Mouse (Mus musculus) forebrain, embryonic 14.5 days (tissue): ENCODE results near the gene Nhsl2. TPM values are rescaled to one million over a fixed set of nuclear protein-coding genes. Genes with fewer than 3 reads are reported as not detected.

Source experiments
- ATAC-seq: fragments of 200-750 bp; cut with Nextera tagmentation; 2 replicates; pipeline ENCODE4 v1.8.0; 2017; ENCODE audit warnings: mild to moderate bottlenecking, moderate library complexity
- DNase-seq: peaks from one replicate; pipeline ENCODE4 v3.0.0-alpha.2; 2015; ENCODE audit warnings: low spot score
- H3K27ac ChIP-seq: fragments of 300-500 bp; sonication (generic); 2 replicates; pipeline ENCODE4 v1.5.1; 2014; ENCODE audit warnings: low read depth, mild to moderate bottlenecking, control low read depth, low read length, moderate library complexity
- H3K27me3 ChIP-seq: fragments of 300-500 bp; sonication (generic); replicated peaks from 2 replicates; pipeline ENCODE4 v1.6.1; 2014; ENCODE audit warnings: low read length, control low read depth, mixed read lengths; ENCODE audit not compliant: control insufficient read depth, insufficient read depth
- H3K36me3 ChIP-seq: fragments of 300-500 bp; sonication (generic); 2 replicates; pipeline ENCODE4 v1.6.1; 2014; ENCODE audit warnings: low read length, control low read depth; ENCODE audit not compliant: control insufficient read depth, insufficient read depth
- H3K4me1 ChIP-seq: fragments of 300-500 bp; sonication (generic); 2 replicates; pipeline ENCODE4 v1.6.1; 2014; ENCODE audit warnings: antibody characterized with exemption, low read length, control low read depth; ENCODE audit not compliant: control insufficient read depth, insufficient read depth
- H3K4me2 ChIP-seq: fragments of 300-500 bp; sonication (generic); 2 replicates; pipeline ENCODE4 v1.6.1; 2014; ENCODE audit warnings: mild to moderate bottlenecking, control low read depth, low read length
- H3K4me3 ChIP-seq: fragments of 300-500 bp; sonication (generic); 2 replicates; pipeline ENCODE4 v1.5.1; 2014; ENCODE audit warnings: low read depth, low read length, control low read depth
- H3K9ac ChIP-seq: fragments of 300-500 bp; sonication (generic); 2 replicates; pipeline ENCODE4 v1.6.1; 2014; ENCODE audit warnings: mild to moderate bottlenecking, low read length, control low read depth, moderate library complexity
- H3K9me3 ChIP-seq: fragments of 300-500 bp; sonication (generic); replicated peaks from 2 replicates; pipeline ENCODE4 v1.6.1; 2016; ENCODE audit warnings: low read length, control low read depth, mixed read lengths; ENCODE audit not compliant: control insufficient read depth
- WGBS: fragments of 180-500 bp; shearing (Covaris S2); extraction: QIAGEN DNeasy Blood & Tissue Kit; methylation state at CpG from one replicate; pipeline ENCODE4 v1.1.7; 2014; 5-methylcytosine and 5-hydroxymethylcytosine counted together
- polyA plus RNA-seq: library from polyadenylated mRNA; unstranded; fragments of >200 nt; fragmentation: Nextera tagmentation; extraction: Ambion mirVana; gene quantifications from 2 replicates; pipeline ENCODE4 v1.2.1, GENCODE M21; 2014

Gene Nhsl2
- polyA plus RNA-seq, 1 experiment from 2014 or later = 3.5 TPM

- 39% methylated on average over 2 of the region's 2 CpGs for WGBS
- H3K4me3 ChIP-seq = no peak overlapping the region
- no peaks in the 10 kb centered on the region for H3K36me3 ChIP-seq
- no peaks in the 10 kb centered on the region for H3K9me3 ChIP-seq
- H3K27me3 ChIP-seq = 0 out of 2 replicates have a peak, but pooled peaks cover 3% of the 10 kb centered on the region
- no peak overlapping the region for H3K4me2 ChIP-seq
- ATAC-seq (no peak), DNase-seq (no peak)
- no peak overlapping the region for H3K9ac ChIP-seq
- H3K4me1 ChIP-seq = no peaks in the 10 kb centered on the region
- H3K27ac ChIP-seq = no peak overlapping the region
Measured at GRCm38 (mm10) chrX:101981450-101981849, 132.3 kb downstream of the Nhsl2 start.

GRCm38 (mm10) chrX:101983638-101984037, 134.5 kb downstream of the Nhsl2 start:
- WGBS = 64% methylated on average over 6 of the region's 6 CpGs
- H3K4me2 ChIP-seq = no peak overlapping the region
- H3K9me3 ChIP-seq = no peaks in the 10 kb centered on the region
- no peak overlapping the region for H3K9ac ChIP-seq
- H3K4me3 ChIP-seq = no peak overlapping the region
- no peak for ATAC-seq
- no peaks in the 10 kb centered on the region for H3K36me3 ChIP-seq
- 0 out of 2 replicates have a peak, but pooled peaks cover 3% of the 10 kb centered on the region for H3K4me1 ChIP-seq
- no peak for DNase-seq
- 0 out of 2 replicates have a peak, but pooled peaks cover 3% of the 10 kb centered on the region for H3K27me3 ChIP-seq
- no peak overlapping the region for H3K27ac ChIP-seq

- WGBS = 41% methylated on average over 9 of the region's 9 CpGs
- no peaks in the 10 kb centered on the region for H3K9me3 ChIP-seq
- ATAC-seq (peak; percentile 50; the same call in 1 of the 2 replicates), DNase-seq (peak; percentile 54)
- no peaks in the 10 kb centered on the region for H3K36me3 ChIP-seq
- H3K4me2 ChIP-seq = no peak overlapping the region
- H3K4me1 ChIP-seq = 0 out of 2 replicates have a peak, but pooled peaks cover 3% of the 10 kb centered on the region
- H3K27me3 ChIP-seq = no peaks in the 10 kb centered on the region
- H3K9ac ChIP-seq = no peak overlapping the region
- H3K27ac ChIP-seq = no peak overlapping the region
- H3K4me3 ChIP-seq = no peak overlapping the region
Measured at GRCm38 (mm10) chrX:101986657-101987367, 137.6 kb downstream of the Nhsl2 start.

- H3K9me3 ChIP-seq = no peaks in the 10 kb centered on the region
- peak; percentile 93 for ATAC-seq
- 38% methylated on average over 12 of the region's 12 CpGs for WGBS
Measured at GRCm38 (mm10) chrX:101993841-101994571, 144.8 kb downstream of the Nhsl2 start.

DNA sequence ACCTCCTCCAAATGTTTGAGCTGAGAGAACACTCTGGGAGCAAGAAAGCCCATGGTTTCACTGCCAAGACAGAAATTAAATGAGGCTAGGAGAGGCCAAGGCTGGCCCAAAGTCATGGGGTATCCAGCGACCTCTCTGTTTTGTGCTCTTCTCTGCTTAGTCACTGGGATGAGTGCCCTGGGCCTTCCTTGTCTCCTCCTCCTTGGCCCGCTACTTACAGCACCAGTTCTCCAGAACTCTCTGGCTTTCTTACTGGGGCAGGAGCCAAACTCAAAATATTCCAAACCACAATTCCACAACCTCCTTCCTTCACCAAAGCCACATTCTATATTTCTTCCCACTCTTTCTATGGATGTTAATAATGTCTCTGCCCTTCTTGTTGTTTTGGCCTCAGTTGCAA, 147.5 kb downstream of the Nhsl2 start:
- H3K36me3 ChIP-seq = no peaks in the 10 kb centered on the region
- 81% methylated on average over 2 of the region's 2 CpGs for WGBS
- no peaks in the 10 kb centered on the region for H3K27me3 ChIP-seq
- H3K4me1 ChIP-seq = no peaks in the 10 kb centered on the region
- no peak overlapping the region for H3K4me3 ChIP-seq
- DNase-seq (no peak), ATAC-seq (no peak)
- no peak overlapping the region for H3K9ac ChIP-seq
- H3K9me3 ChIP-seq = no peaks in the 10 kb centered on the region
- no peak overlapping the region for H3K27ac ChIP-seq
- H3K4me2 ChIP-seq = no peak overlapping the region

More at GRCm38 (mm10) chrX:101993841-101994571, 144.8 kb downstream of the Nhsl2 start:
- Histone ChIP-seq H3K9ac (no peak overlapping the region), H3K36me3 (no peaks in the 10 kb centered on the region), H3K27ac (peak overlapping the region; percentile 52; the same call in 1 of the 2 replicates), H3K4me2 (peak overlapping the region; percentile 9; the same call in 1 of the 2 replicates), H3K4me3 (no peak overlapping the region), H3K4me1 (no peaks in the 10 kb centered on the region), H3K27me3 (no peaks in the 10 kb centered on the region)
- peak; percentile 89 for DNase-seq

DNA sequence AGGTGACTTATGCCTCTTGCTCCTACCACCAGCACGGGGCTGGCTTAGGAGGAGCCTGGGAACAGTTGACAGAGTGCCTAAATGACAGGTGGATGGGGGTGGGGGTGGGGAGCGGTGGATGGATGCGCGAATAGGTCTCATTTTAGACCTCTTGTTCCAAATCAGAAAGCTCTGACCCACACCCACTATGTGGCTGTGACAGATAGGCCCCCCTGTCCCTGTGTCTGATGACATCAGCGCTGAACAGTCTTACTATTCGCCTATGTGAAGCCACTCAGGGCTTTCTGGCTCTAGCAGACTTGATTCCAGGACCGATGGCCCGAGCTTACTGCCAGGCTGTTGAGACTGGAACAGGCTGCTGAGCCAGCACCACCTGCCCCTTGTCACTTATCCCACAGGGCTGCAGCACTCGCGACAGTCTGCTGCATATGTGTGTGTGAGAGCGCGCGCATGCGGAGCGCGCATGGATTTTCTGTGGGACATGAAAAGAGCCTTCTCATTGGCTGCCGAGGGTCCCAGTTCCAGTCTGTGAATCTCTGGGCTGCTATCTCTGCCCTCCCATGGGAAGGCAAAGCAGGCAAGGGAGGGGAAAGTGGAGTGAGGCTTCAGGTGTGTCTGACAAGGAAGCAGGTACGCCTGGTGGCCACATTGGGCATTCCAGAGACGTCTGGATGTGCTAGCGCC, 154.6 kb downstream of the Nhsl2 start:
- H3K4me1 ChIP-seq = no peaks in the 10 kb centered on the region
- H3K9me3 ChIP-seq = no peaks in the 10 kb centered on the region
- WGBS = 29% methylated on average over 20 of the region's 20 CpGs
- H3K27ac ChIP-seq = no peak overlapping the region
- DNase-seq = peak; percentile 70
- H3K27me3 ChIP-seq = no peaks in the 10 kb centered on the region; the same call in 1 of the 2 replicates
- no peaks in the 10 kb centered on the region for H3K36me3 ChIP-seq
- H3K4me3 ChIP-seq = peak overlapping the region; percentile 21
- ATAC-seq = peak; percentile 91
- H3K4me2 ChIP-seq = peak overlapping the region; percentile 46
- peak overlapping the region; percentile 22; the same call in 1 of the 2 replicates for H3K9ac ChIP-seq

DNA sequence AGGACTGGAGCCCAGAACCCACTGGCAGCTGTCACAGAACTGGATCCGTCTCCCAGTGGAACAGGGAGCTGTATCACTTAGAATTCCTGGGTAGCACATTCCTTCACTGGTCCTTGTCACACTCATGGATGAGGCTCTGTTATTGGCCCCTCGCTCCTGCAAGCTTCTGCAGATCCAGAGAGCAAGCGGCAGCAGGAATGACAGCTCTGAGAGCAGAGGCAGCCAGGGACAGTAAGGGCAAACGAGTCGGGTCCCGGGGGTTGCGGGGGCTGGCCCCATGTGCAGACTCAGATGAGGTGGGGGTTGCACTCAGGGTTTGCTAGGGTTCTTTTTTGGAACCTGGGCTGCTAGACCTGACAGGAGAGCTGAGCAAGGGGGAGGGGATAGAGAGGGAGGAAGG, 155.2 kb downstream of the Nhsl2 start:
- 19% methylated on average over 7 of the region's 7 CpGs for WGBS
- Histone ChIP-seq H3K9me3 (no peaks in the 10 kb centered on the region), H3K4me2 (peak overlapping the region; percentile 46), H3K36me3 (no peaks in the 10 kb centered on the region), H3K9ac (0 out of 2 replicates have a peak overlapping the region, but pooled peaks have one; percentile 22), H3K4me1 (no peaks in the 10 kb centered on the region), H3K27me3 (no peaks in the 10 kb centered on the region; the same call in 1 of the 2 replicates), H3K4me3 (peak overlapping the region; percentile 21), H3K27ac (no peak overlapping the region)
- no peak for DNase-seq
- peak; percentile 51; the same call in 1 of the 2 replicates for ATAC-seq

DNA sequence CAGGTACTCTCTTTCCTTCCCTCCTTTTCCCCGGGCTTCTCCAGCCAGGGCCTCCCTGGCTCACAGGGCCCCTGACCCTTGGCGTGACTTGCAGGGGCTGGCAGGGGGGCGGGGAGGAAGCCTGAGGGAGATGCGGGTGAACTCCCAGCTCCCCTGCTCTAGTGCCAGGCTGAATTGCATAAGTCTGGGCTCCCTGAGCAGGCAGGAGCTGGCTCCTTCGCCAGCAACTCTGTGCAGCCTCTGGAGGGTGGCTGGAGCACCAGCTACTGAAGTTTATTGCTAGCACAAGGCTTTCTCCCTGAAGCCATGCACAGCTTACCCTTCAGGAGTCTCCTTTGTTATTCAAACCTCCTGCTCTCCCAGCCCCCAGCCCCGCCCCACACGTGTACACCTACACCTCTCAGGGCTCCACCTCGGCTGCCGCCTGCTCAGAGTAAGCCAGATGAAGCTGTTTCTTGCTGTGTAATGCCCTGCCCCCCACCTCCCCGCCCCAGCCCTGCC, 156.0 kb downstream of the Nhsl2 start:
- H3K9ac ChIP-seq = no peak overlapping the region
- no peaks in the 10 kb centered on the region for H3K36me3 ChIP-seq
- 10% methylated on average over 8 of the region's 10 CpGs for WGBS
- H3K9me3 ChIP-seq = no peaks in the 10 kb centered on the region
- peak; percentile 22; the same call in 1 of the 2 replicates for ATAC-seq
- H3K27me3 ChIP-seq = no peaks in the 10 kb centered on the region; the same call in 1 of the 2 replicates
- H3K4me3 ChIP-seq = no peak overlapping the region
- peak overlapping the region; percentile 46 for H3K4me2 ChIP-seq
- no peak overlapping the region for H3K27ac ChIP-seq
- H3K4me1 ChIP-seq = no peaks in the 10 kb centered on the region
- DNase-seq = no peak
